Mouse (Mus musculus): ENCODE results near the gene Gm37240.

GRCm38 (mm10) chr3:84447803-84448202, 1439.5 kb downstream of the Gm37240 start:
- TF ChIP-seq CTCF (IDR thresholded peaks at IDR 0.05; ENCODE audit: control insufficient read depth, insufficient read depth, low read length) (no peak), POLR2A (IDR thresholded peaks at IDR 0.05; ENCODE audit: borderline replicate concordance, control insufficient read depth, low read depth, low read length) (no peak)
